Mouse (Mus musculus) lung, adult 2 months (tissue): ENCODE results near the gene Ubash3b.

ENCODE experiments used
- CTCF ChIP-seq: fragments of 200-500 bp; IDR thresholded peaks from 2 replicates; pipeline ENCODE4 v1.5.1; 2011; ENCODE audit warnings: mild to moderate bottlenecking, low read length, control low read depth; ENCODE audit not compliant: insufficient read depth
- POLR2A ChIP-seq: fragments of 200-500 bp; IDR thresholded peaks from 2 replicates; pipeline ENCODE4 v1.6.1; 2011; ENCODE audit warnings: low read depth, mild to moderate bottlenecking, control low read depth, low read length, borderline replicate concordance; ENCODE audit errors: extremely low read depth

DNA sequence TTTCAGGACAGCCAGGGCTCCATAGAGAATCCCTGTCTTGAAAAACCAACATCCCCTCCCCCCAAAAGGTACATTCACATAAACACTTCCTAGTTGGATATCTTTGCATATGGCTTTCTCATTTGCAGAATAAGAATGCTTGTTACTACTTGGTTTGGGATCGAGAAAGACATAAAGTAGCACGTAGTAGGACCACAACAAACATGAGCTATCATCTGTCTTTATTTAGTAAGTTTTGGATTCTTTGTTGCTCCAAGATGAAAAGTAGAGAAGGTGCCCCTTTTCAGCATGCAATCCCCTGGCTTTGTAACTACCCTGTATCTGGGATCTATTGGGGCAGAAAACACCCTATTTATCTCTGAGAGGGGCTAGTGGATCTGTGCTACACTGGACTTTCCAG, 25.2 kb downstream of the Ubash3b start:
- TF ChIP-seq CTCF (no peak), POLR2A (no peak)
